Comparison of ENCODE assay signal across 13 mouse cellular contexts in genomic region chr6:134388424-134389110, GRCm38 (mm10). TPM values are rescaled to one million over a fixed set of nuclear protein-coding genes. Genes with fewer than 3 reads are reported as not detected.
DNase-seq lines count a peak whose midpoint lies in the region; ATAC-seq and TF ChIP-seq lines count a peak whose summit lies in the region.
"Had no signal": no experiment of that assay in that cellular context is flagged by ENCODE, and none has a peak within 500 bp of the region (broad histone marks: within the 10 kb centered on the region; RNA-seq: fewer than 3 reads in every experiment).

No protein-coding gene starts in this region.

- no peaks in the 10 kb centered on the region for H3K27me3 ChIP-seq in forebrain, embryonic 14.5 days (replicated peaks; ENCODE audit: control insufficient read depth, insufficient read depth, low read length)
- no peaks in the 10 kb centered on the region for H3K27me3 ChIP-seq in forebrain, embryonic 10.5 days (ENCODE audit: poor library complexity, severe bottlenecking)
- H3K27me3 ChIP-seq in kidney, postnatal 0 days (ENCODE audit: insufficient read depth, low read length), result no peaks in the 10 kb centered on the region
- H3K27me3 ChIP-seq: megakaryocyte, embryonic 14.5 days had no signal

- peak; percentile 70 for ATAC-seq in forebrain, embryonic 14.5 days
- ATAC-seq in kidney, postnatal 0 days (replicated peaks; ENCODE audit: low FRiP score, low read depth), result 0 out of 2 replicates have a peak, but pooled peaks have one; percentile 43

- H3K36me3 ChIP-seq in forebrain, embryonic 14.5 days (ENCODE audit: control insufficient read depth, insufficient read depth, low read length), result no peaks in the 10 kb centered on the region
- H3K36me3 ChIP-seq in forebrain, embryonic 10.5 days (replicated peaks), result no peaks in the 10 kb centered on the region
- no peaks in the 10 kb centered on the region for H3K36me3 ChIP-seq in kidney, postnatal 0 days (ENCODE audit: insufficient read depth, low read length)

- DNase-seq in forebrain, embryonic 14.5 days (ENCODE audit: low spot score), result peak; percentile 62
- no peak for DNase-seq in forebrain, embryonic 10.5 days (ENCODE audit: extremely low spot score, low spot score)
- DNase-seq in kidney, postnatal 0 days (ENCODE audit: low spot score), result no peak
- no peak for DNase-seq in kidney, postnatal 36 days
- peak; percentile 64 for DNase-seq in right cerebral cortex, postnatal 4 days
- DNase-seq in right cerebral cortex, adult 18-20 months, result no peak
- DNase-seq in natural killer cell, adult 2 months (ENCODE audit: low spot score in 2 of 2), result no peak
- DNase-seq in adrenal gland, adult 2 months, result no peak

- no peaks in the 10 kb centered on the region for H3K4me1 ChIP-seq in forebrain, embryonic 14.5 days (ENCODE audit: control insufficient read depth, insufficient read depth, low read length)
- no peaks in the 10 kb centered on the region for H3K4me1 ChIP-seq in forebrain, embryonic 10.5 days
- peaks cover 3% of the 10 kb centered on the region; the same call in 1 of the 2 replicates for H3K4me1 ChIP-seq in kidney, postnatal 0 days (replicated peaks; ENCODE audit: insufficient read depth, low read length)

- WGBS in forebrain, embryonic 14.5 days, result 63% methylated on average over 24 of the region's 24 CpGs
- 85% methylated on average over 24 of the region's 24 CpGs for whole genome bisulfite sequencing in forebrain, embryonic 10.5 days
- 43% methylated on average over 24 of the region's 24 CpGs for WGBS in kidney, postnatal 0 days

- no peak overlapping the region for H3K4me3 ChIP-seq in forebrain, embryonic 14.5 days (ENCODE audit: low read depth, low read length)
- H3K4me3 ChIP-seq in forebrain, embryonic 10.5 days, result no peak overlapping the region
- H3K4me3 ChIP-seq in kidney, postnatal 0 days (replicated peaks; ENCODE audit: low read depth, low read length), result no peak overlapping the region
- H3K4me3 ChIP-seq: megakaryocyte, embryonic 14.5 days had no signal

- no peak overlapping the region for H3K27ac ChIP-seq in forebrain, embryonic 14.5 days (ENCODE audit: low read depth, low read length)
- no peak overlapping the region for H3K27ac ChIP-seq in forebrain, embryonic 10.5 days
- H3K27ac ChIP-seq in kidney, postnatal 0 days, result no peak overlapping the region
- H3K27ac ChIP-seq: liver, embryonic 14.5 days had no signal

- no peaks in the 10 kb centered on the region for H3K9me3 ChIP-seq in forebrain, embryonic 14.5 days (replicated peaks; ENCODE audit: control insufficient read depth, low read length)
- no peaks in the 10 kb centered on the region for H3K9me3 ChIP-seq in forebrain, embryonic 10.5 days
- H3K9me3 ChIP-seq in kidney, postnatal 0 days (replicated peaks; ENCODE audit: low read length), result no peaks in the 10 kb centered on the region

- H3K9ac ChIP-seq in forebrain, embryonic 14.5 days (ENCODE audit: low read length), result no peak overlapping the region
- H3K9ac ChIP-seq in kidney, postnatal 0 days (ENCODE audit: low read depth, low read length), result no peak overlapping the region
- H3K9ac ChIP-seq: liver, embryonic 14.5 days had no signal

- H3K4me2 ChIP-seq in forebrain, embryonic 14.5 days (ENCODE audit: low read length), result no peak overlapping the region
- H3K4me2 ChIP-seq in kidney, postnatal 0 days (ENCODE audit: low read length), result peak overlapping the region; percentile 19; the same call in 1 of the 2 replicates

- no peak for TF ChIP-seq CTCF in kidney, postnatal 0 days (IDR thresholded peaks at IDR 0.05; ENCODE audit: low read depth)

RNA-seq across cellular contexts. Expression of gene Bcl2l14, which starts 7.6 kb away (rescaled TPM):
- not detected in 2 replicates for polyA plus RNA-seq in forebrain, embryonic 14.5 days (2014; fragmentation: Nextera tagmentation; extraction: Ambion mirVana)
- polyA plus RNA-seq in forebrain, embryonic 10.5 days (2016; fragmentation: Nextera tagmentation; extraction: Ambion mirVana), result 0.17 and 0.22 TPM in 2 replicates
- polyA plus RNA-seq in kidney, postnatal 0 days (2015; fragmentation: Nextera tagmentation; extraction: Ambion mirVana), result 9.3 and 10.2 TPM in 2 replicates
- not detected for total RNA-seq in adrenal gland, adult 2 months (2021)
- not detected in 2 replicates for polyA plus RNA-seq in adrenal gland, adult 2 months (2012; rRNA removed)
- total RNA-seq: heart, postnatal 14 days; left cerebral cortex, postnatal 25 days had no signal
- polyA plus RNA-seq: neural tube, embryonic 11.5 days had no signal

Comparison
In these comparisons a context has a peak if more than half of its experiments do, and no peak if none do; other contexts are left out.
1. DNase-seq: peak in forebrain, embryonic 14.5 days (single experiment) and right cerebral cortex, postnatal 4 days (single experiment); none in forebrain, embryonic 10.5 days (single experiment), kidney, postnatal 0 days (single experiment), kidney, postnatal 36 days (0 of 2), right cerebral cortex, adult 18-20 months (single experiment), natural killer cell, adult 2 months (0 of 2) and adrenal gland, adult 2 months (single experiment).